In the genomic region with DNA sequence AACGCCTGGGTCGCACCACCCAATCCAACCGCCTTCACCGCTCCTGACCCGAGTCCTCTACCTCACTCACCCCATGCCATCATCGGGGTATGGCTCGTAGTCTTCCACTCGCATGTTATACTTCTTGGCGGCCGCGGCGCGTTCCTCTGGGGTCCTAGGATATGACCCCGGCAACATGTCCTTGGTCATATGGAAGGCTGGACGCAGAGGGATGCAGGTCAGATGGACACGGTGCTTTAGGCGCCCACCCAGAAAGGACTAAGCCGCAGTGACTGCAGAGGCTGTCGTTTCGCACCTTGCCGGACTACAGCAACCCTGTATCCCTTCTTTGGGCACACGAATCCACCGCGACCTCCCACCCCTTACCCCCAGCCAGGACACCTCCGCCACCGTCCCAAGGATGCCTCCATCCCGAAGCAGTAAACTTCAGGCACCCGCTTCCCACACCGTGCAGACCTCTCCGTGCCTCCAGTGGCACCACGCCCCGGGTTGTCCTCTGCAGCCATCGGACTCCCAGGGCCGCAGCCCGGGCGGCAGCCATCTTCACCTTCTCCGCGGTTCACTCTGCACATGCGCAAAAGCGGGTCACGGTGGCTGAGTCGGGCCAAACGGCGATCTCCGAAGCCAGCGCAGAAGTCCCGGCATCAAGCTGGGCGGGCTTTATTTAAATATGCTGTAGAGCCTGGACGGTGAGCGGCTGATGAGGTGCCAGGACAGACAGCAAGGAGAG, we compare ENCODE assay signal across 8 mouse cellular contexts. TPM values are rescaled to one million over a fixed set of nuclear protein-coding genes. Genes with fewer than 3 reads are reported as not detected.
DNase-seq lines count a peak whose midpoint lies in the region; ATAC-seq lines count a peak whose summit lies in the region.

A gene (minus strand): TSS at position 580 of the 730 bp plus-strand sequence.

- intact Hi-C loops in gastrocnemius, postnatal 14 days (cut with DNase I; ENCODE audit: low total_unique reads): no loop called here
- intact Hi-C loops in left cerebral cortex, postnatal 10 days (cut with DNase I): no loop called here

- peak; percentile 95 for DNase-seq in adipocyte (ENCODE audit: low spot score)
- peak; percentile 97 for DNase-seq in embryo, embryonic 10 days (ENCODE audit: low spot score)
- peak; percentile 96 for DNase-seq in gastrocnemius, postnatal 14 days
- peak; percentile 92 to 97 for DNase-seq in left cerebral cortex, postnatal 10 days (ENCODE audit: extremely low spot score in 1 of 2, low spot score in 2 of 2)
- DNase-seq in right cerebral cortex, postnatal 25 days: peak; percentile 96
- peak; percentile 92 to 97 for DNase-seq in urinary bladder, postnatal 4 days (ENCODE audit: low spot score in 2 of 2)

- peak; percentile 85 for ATAC-seq in inflammation-experienced regulatory T-cells, adult 6 months
- peak; percentile 91 for ATAC-seq in megakaryocyte-erythroid progenitor cell, adult 5-6 weeks (replicated peaks; ENCODE audit: low FRiP score, low TSS enrichment, poor library complexity, severe bottlenecking)

RNA-seq across cellular contexts. Expression of the gene that starts here (rescaled TPM):
- total RNA-seq in gastrocnemius, postnatal 14 days (2021): 100 to 1,000 TPM; 768 to 897 TPM
- 100 to 1,000 TPM; 232 to 355 (median 274) TPM for polyA plus RNA-seq in inflammation-experienced regulatory T-cells, adult 6 months (2017; shearing (Covaris generic))
- total RNA-seq in left cerebral cortex, postnatal 10 days (2021): 100 to 1,000 TPM; 390 to 404 TPM
- total RNA-seq in megakaryocyte-erythroid progenitor cell, adult 5-6 weeks (2014; fragmentation: Nextera tagmentation): 485 and 490 TPM in 2 replicates
- total RNA-seq in megakaryocyte-erythroid progenitor cell, adult 5-6 weeks (2017): 262 and 339 TPM in 2 replicates

Comparison
In these comparisons a context has a peak if more than half of its experiments do, and no peak if none do; other contexts are left out.
1. Peak in every context shown above with its lines: DNase-seq and ATAC-seq.